Mouse (Mus musculus): Measurements from ENCODE around the gene Tmod3.

DNA sequence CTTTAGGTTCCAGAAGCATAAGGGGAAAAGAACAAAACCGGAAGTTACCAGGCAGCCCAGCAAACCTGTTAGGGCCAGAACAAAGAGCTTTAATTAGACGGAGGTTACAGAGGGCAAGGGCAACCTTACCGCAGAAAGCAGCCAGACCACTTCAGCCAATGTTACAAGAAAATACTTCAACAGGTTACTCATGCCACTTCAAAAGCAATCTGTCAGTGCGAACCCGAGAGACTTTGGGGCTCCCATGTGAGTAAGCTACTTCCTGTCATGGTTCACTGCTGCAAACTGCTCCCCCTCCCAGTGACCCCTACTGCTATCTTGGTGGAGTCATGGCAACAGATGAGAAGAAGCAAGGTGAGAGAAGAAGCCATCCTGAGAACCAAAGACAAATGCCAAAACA, 18.0 kb downstream of the Tmod3 start:
- TF ChIP-seq CTCF (IDR thresholded peaks at IDR 0.05; ENCODE audit: extremely low read depth, insufficient read depth, insufficient read length, insufficient replicate concordance) = no peak
- TF ChIP-seq POLR2A (IDR thresholded peaks at IDR 0.05; ENCODE audit: low read depth, low read length) = no peak
